Mouse (Mus musculus) small intestine, adult 2 months (tissue): ENCODE results near the gene G3bp1.

Experiments
- CTCF ChIP-seq: fragments of 200-500 bp; IDR thresholded peaks from 2 replicates; pipeline ENCODE4 v1.5.1; 2012; ENCODE audit warnings: low read depth, mild to moderate bottlenecking, control low read depth, inconsistent platforms, low read length, moderate library complexity, mixed read lengths; ENCODE audit not compliant: insufficient replicate concordance, insufficient read length; ENCODE audit errors: extremely low read depth
- POLR2A ChIP-seq: fragments of 200-500 bp; IDR thresholded peaks from 2 replicates; pipeline ENCODE4 v1.6.1; 2012; ENCODE audit warnings: low read depth, mild to moderate bottlenecking, control low read depth, inconsistent platforms, low read length, moderate library complexity

DNA sequence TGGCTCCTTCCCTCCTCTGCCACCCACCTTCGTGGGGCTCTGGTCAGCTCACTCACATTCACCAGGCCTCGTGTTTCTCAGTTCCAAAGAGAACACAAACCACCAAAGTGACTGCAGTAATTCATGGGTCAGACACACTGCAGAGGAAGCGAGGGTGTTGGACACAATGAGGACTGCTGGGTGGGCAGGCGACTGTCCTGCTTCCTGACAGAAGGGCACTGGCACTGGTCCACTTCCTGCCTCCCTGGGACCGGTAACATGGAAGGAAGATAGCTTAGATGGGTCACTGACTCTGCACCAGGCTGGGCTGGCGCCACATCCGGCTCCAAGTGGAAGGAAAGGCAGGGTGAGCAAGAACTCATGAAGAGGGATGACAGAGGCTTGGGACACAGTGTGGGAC is 20.0 kb upstream of the G3bp1 start:
- TF ChIP-seq CTCF (no peak), POLR2A (no peak)
